In genomic region chrX:94060751-94061150, GRCm38 (mm10) we compare ENCODE assay signal across 13 mouse cellular contexts.
DNase-seq lines count a peak whose midpoint lies in the region; ATAC-seq and TF ChIP-seq lines count a peak whose summit lies in the region.
"Had no signal": no experiment of that assay in that cellular context is flagged by ENCODE, and none has a peak within 500 bp of the region (broad histone marks: within the 10 kb centered on the region; RNA-seq: fewer than 3 reads in every experiment).

No protein-coding gene starts in this region.

- WGBS in heart, postnatal 0 days: 69% methylated on average over 8 of the region's 8 CpGs
- 37% methylated on average over 8 of the region's 8 CpGs for WGBS in lung, embryonic 16.5 days
- 47% methylated on average over 8 of the region's 8 CpGs for WGBS in embryonic facial prominence, embryonic 15.5 days
- 60% methylated on average over 8 of the region's 8 CpGs for WGBS in stomach, embryonic 15.5 days
- WGBS in forebrain, embryonic 14.5 days: 83% methylated on average over 8 of the region's 8 CpGs

- H3K36me3 ChIP-seq in heart, postnatal 0 days (replicated peaks; ENCODE audit: control insufficient read depth, insufficient read depth, low read length): no peaks in the 10 kb centered on the region
- H3K36me3 ChIP-seq in lung, embryonic 16.5 days (ENCODE audit: control insufficient read depth, insufficient read depth, low read length): no peaks in the 10 kb centered on the region
- no peaks in the 10 kb centered on the region for H3K36me3 ChIP-seq in embryonic facial prominence, embryonic 15.5 days
- H3K36me3 ChIP-seq in stomach, embryonic 15.5 days: no peaks in the 10 kb centered on the region
- no peaks in the 10 kb centered on the region for H3K36me3 ChIP-seq in forebrain, embryonic 14.5 days (ENCODE audit: control insufficient read depth, insufficient read depth, low read length)
- H3K36me3 ChIP-seq: limb, embryonic 13.5 days; midbrain, embryonic 10.5 days had no signal

- no peak for DNase-seq in heart, postnatal 0 days (ENCODE audit: low spot score)
- no peak for DNase-seq in heart, postnatal 25 days (ENCODE audit: low spot score)
- no peak for DNase-seq in lung, postnatal 36 days
- no peak for DNase-seq in retina, postnatal 1 day
- no peak for DNase-seq in forebrain, embryonic 14.5 days (ENCODE audit: low spot score)
- DNase-seq: cerebellum, adult 11 months had no signal

- 0 out of 2 replicates have a peak, but pooled peaks cover 8% of the 10 kb centered on the region for H3K27me3 ChIP-seq in heart, postnatal 0 days (ENCODE audit: control insufficient read depth, insufficient read depth, low read length)
- no peaks in the 10 kb centered on the region; the same call in none of the 2 replicates for H3K27me3 ChIP-seq in lung, embryonic 16.5 days (ENCODE audit: control insufficient read depth, insufficient read depth, low read depth, low read length)
- peaks cover 4% of the 10 kb centered on the region; the same call in 1 of the 2 replicates for H3K27me3 ChIP-seq in embryonic facial prominence, embryonic 15.5 days
- 0 out of 2 replicates have a peak, but pooled peaks cover 4% of the 10 kb centered on the region for H3K27me3 ChIP-seq in stomach, embryonic 15.5 days (replicated peaks)
- 0 out of 2 replicates have a peak, but pooled peaks cover 11% of the 10 kb centered on the region for H3K27me3 ChIP-seq in forebrain, embryonic 14.5 days (replicated peaks; ENCODE audit: control insufficient read depth, insufficient read depth, low read length)

- TF ChIP-seq CTCF in heart, postnatal 0 days (IDR thresholded peaks at IDR 0.05; ENCODE audit: low read depth): no peak

- intact Hi-C loops in heart, postnatal 25 days (cut with DNase I): no loop called here

- no peak overlapping the region for H3K9ac ChIP-seq in heart, postnatal 0 days (replicated peaks; ENCODE audit: low read depth, low read length)
- no peak overlapping the region for H3K9ac ChIP-seq in lung, embryonic 16.5 days (ENCODE audit: low read length)
- no peak overlapping the region for H3K9ac ChIP-seq in embryonic facial prominence, embryonic 15.5 days
- H3K9ac ChIP-seq in stomach, embryonic 15.5 days: no peak overlapping the region
- H3K9ac ChIP-seq in forebrain, embryonic 14.5 days (ENCODE audit: low read length): no peak overlapping the region
- H3K9ac ChIP-seq: limb, embryonic 13.5 days had no signal

- no peak for TF ChIP-seq EP300 in heart, postnatal 0 days (IDR thresholded peaks at IDR 0.05; ENCODE audit: low read depth)

- H3K4me3 ChIP-seq in heart, postnatal 0 days (ENCODE audit: low read depth, low read length): peak overlapping the region; percentile 15; the same call in 1 of the 2 replicates
- peak overlapping the region; percentile 26 for H3K4me3 ChIP-seq in lung, embryonic 16.5 days (ENCODE audit: low read length)
- no peak overlapping the region for H3K4me3 ChIP-seq in embryonic facial prominence, embryonic 15.5 days (replicated peaks)
- no peak overlapping the region for H3K4me3 ChIP-seq in stomach, embryonic 15.5 days (replicated peaks)
- no peak overlapping the region for H3K4me3 ChIP-seq in forebrain, embryonic 14.5 days (ENCODE audit: low read depth, low read length)
- H3K4me3 ChIP-seq: erythroblast, embryonic 14.5 days; limb, embryonic 13.5 days; midbrain, embryonic 10.5 days had no signal

- H3K9me3 ChIP-seq in heart, postnatal 0 days (replicated peaks; ENCODE audit: control insufficient read depth, low read length): no peaks in the 10 kb centered on the region
- no peaks in the 10 kb centered on the region for H3K9me3 ChIP-seq in lung, embryonic 16.5 days (ENCODE audit: control insufficient read depth, low read length)
- no peaks in the 10 kb centered on the region for H3K9me3 ChIP-seq in embryonic facial prominence, embryonic 15.5 days (replicated peaks)
- no peaks in the 10 kb centered on the region for H3K9me3 ChIP-seq in stomach, embryonic 15.5 days
- no peaks in the 10 kb centered on the region for H3K9me3 ChIP-seq in forebrain, embryonic 14.5 days (replicated peaks; ENCODE audit: control insufficient read depth, low read length)
- H3K9me3 ChIP-seq: limb, embryonic 13.5 days; midbrain, embryonic 10.5 days had no signal

- ATAC-seq in heart, postnatal 0 days (ENCODE audit: insufficient read depth, low read depth): no peak
- no peak for ATAC-seq in lung, embryonic 16.5 days (ENCODE audit: low read depth)
- no peak for ATAC-seq in embryonic facial prominence, embryonic 15.5 days (ENCODE audit: insufficient number of reproducible peaks, low FRiP score, low TSS enrichment, low read depth)
- no peak for ATAC-seq in stomach, embryonic 15.5 days (ENCODE audit: insufficient read depth, low FRiP score, low read depth)
- no peak for ATAC-seq in forebrain, embryonic 14.5 days
- ATAC-seq: hindbrain, postnatal 0 days had no signal

- peak overlapping the region; percentile 44 for H3K4me2 ChIP-seq in heart, postnatal 0 days (ENCODE audit: low read depth, low read length)
- peak overlapping the region; percentile 47 for H3K4me2 ChIP-seq in lung, embryonic 16.5 days (ENCODE audit: low read depth, low read length)
- peak overlapping the region; percentile 13; the same call in 1 of the 2 replicates for H3K4me2 ChIP-seq in embryonic facial prominence, embryonic 15.5 days (replicated peaks)
- H3K4me2 ChIP-seq in stomach, embryonic 15.5 days: peak overlapping the region; percentile 14
- H3K4me2 ChIP-seq in forebrain, embryonic 14.5 days (ENCODE audit: low read length): no peak overlapping the region
- H3K4me2 ChIP-seq: limb, embryonic 13.5 days had no signal

- peak overlapping the region; percentile 43 for H3K27ac ChIP-seq in heart, postnatal 0 days (ENCODE audit: low read depth)
- no peak overlapping the region for H3K27ac ChIP-seq in lung, embryonic 16.5 days (ENCODE audit: low read length)
- peak overlapping the region; percentile 56 for H3K27ac ChIP-seq in embryonic facial prominence, embryonic 15.5 days (replicated peaks)
- no peak overlapping the region; the same call in 1 of the 2 replicates for H3K27ac ChIP-seq in stomach, embryonic 15.5 days
- H3K27ac ChIP-seq in forebrain, embryonic 14.5 days (ENCODE audit: low read depth, low read length): no peak overlapping the region
- H3K27ac ChIP-seq: hindbrain, postnatal 0 days; limb, embryonic 13.5 days; midbrain, embryonic 10.5 days had no signal

- H3K4me1 ChIP-seq in heart, postnatal 0 days (ENCODE audit: control insufficient read depth, insufficient read depth): no peaks in the 10 kb centered on the region
- peaks cover 2% of the 10 kb centered on the region; the same call in 1 of the 2 replicates for H3K4me1 ChIP-seq in lung, embryonic 16.5 days (replicated peaks; ENCODE audit: control insufficient read depth, insufficient read depth, low read length)
- peaks cover 4% of the 10 kb centered on the region; the same call in 1 of the 2 replicates for H3K4me1 ChIP-seq in embryonic facial prominence, embryonic 15.5 days
- no peaks in the 10 kb centered on the region for H3K4me1 ChIP-seq in stomach, embryonic 15.5 days
- no peaks in the 10 kb centered on the region for H3K4me1 ChIP-seq in forebrain, embryonic 14.5 days (ENCODE audit: control insufficient read depth, insufficient read depth, low read length)
- H3K4me1 ChIP-seq: limb, embryonic 13.5 days had no signal

Comparison
In these comparisons a context has a peak if more than half of its experiments do, and no peak if none do; other contexts are left out.
1. H3K27ac ChIP-seq: peak in heart, postnatal 0 days (single experiment) and embryonic facial prominence, embryonic 15.5 days (single experiment); none in lung, embryonic 16.5 days (single experiment), stomach, embryonic 15.5 days (single experiment) and forebrain, embryonic 14.5 days (single experiment).
2. H3K4me3 ChIP-seq: peak in heart, postnatal 0 days (single experiment) and lung, embryonic 16.5 days (single experiment); none in embryonic facial prominence, embryonic 15.5 days (single experiment), stomach, embryonic 15.5 days (single experiment) and forebrain, embryonic 14.5 days (single experiment).